Mouse (Mus musculus): ENCODE measurements at regions not wholly inside any gene's neighbourhood (a gene's known extent, or its start where the extent isn't known, plus 50 kb on each side); places are given as distances from the start of the nearest gene placed in this dataset.
A peak's percentile ranks its signal among the peaks of the same experiment; 100 is the strongest.

- no peak for DNase-seq (ENCODE audit: low read depth, low spot score)
Measured at GRCm38 (mm10) chr4:75741585-75741984, 463.5 kb upstream of the Dmac1 start.

- no peak for DNase-seq (ENCODE audit: low read depth, low spot score)
Measured at GRCm38 (mm10) chr4:75730798-75731400, 452.8 kb upstream of the Dmac1 start.

GRCm38 (mm10) chr4:75714652-75715051 is 436.5 kb upstream of the Dmac1 start:
- DNase-seq (ENCODE audit: low read depth, low spot score), result no peak

GRCm38 (mm10) chr4:75713960-75714359 is 435.9 kb upstream of the Dmac1 start:
- no peak for DNase-seq (ENCODE audit: low read depth, low spot score)

- no peak for DNase-seq (ENCODE audit: low read depth, low spot score)
Measured at GRCm38 (mm10) chr4:75700780-75701378, 422.8 kb upstream of the Dmac1 start.

- DNase-seq (ENCODE audit: low read depth, low spot score), result no peak
Measured at GRCm38 (mm10) chr4:75676590-75677174, 398.6 kb upstream of the Dmac1 start.

- no peak for DNase-seq (ENCODE audit: low read depth, low spot score)
Measured at GRCm38 (mm10) chr4:75641046-75641445, 362.9 kb upstream of the Dmac1 start.

GRCm38 (mm10) chr4:75636627-75637026 is 358.5 kb upstream of the Dmac1 start:
- no peak for DNase-seq (ENCODE audit: low read depth, low spot score)

GRCm38 (mm10) chr4:75589901-75590300 is 311.8 kb upstream of the Dmac1 start:
- DNase-seq (ENCODE audit: low read depth, low spot score), result no peak

- no peak for DNase-seq (ENCODE audit: low read depth, low spot score)
Measured at GRCm38 (mm10) chr4:75588095-75588875, 310.2 kb upstream of the Dmac1 start.

GRCm38 (mm10) chr4:75579865-75580264 is 301.8 kb upstream of the Dmac1 start:
- no peak for DNase-seq (ENCODE audit: low read depth, low spot score)

- DNase-seq (ENCODE audit: low read depth, low spot score), result no peak
Measured at GRCm38 (mm10) chr4:75572603-75573002, 294.5 kb upstream of the Dmac1 start.

- no peak for DNase-seq (ENCODE audit: low read depth, low spot score)
Measured at GRCm38 (mm10) chr4:75567630-75568029, 289.5 kb upstream of the Dmac1 start.

GRCm38 (mm10) chr4:75562480-75562879 is 284.4 kb upstream of the Dmac1 start:
- DNase-seq (ENCODE audit: low read depth, low spot score), result no peak

- DNase-seq (ENCODE audit: low read depth, low spot score), result peak; percentile 3
Measured at GRCm38 (mm10) chr4:75561792-75562191, 283.7 kb upstream of the Dmac1 start.

- no peak for DNase-seq (ENCODE audit: low read depth, low spot score)
Measured at GRCm38 (mm10) chr4:75537787-75538186, 259.7 kb upstream of the Dmac1 start.

- DNase-seq (ENCODE audit: low read depth, low spot score), result no peak
Measured at GRCm38 (mm10) chr4:75535067-75535466, 257.0 kb upstream of the Dmac1 start.

- no peak for DNase-seq (ENCODE audit: low read depth, low spot score)
Measured at GRCm38 (mm10) chr4:75529607-75530006, 251.5 kb upstream of the Dmac1 start.

- no peak for DNase-seq (ENCODE audit: low read depth, low spot score)
Measured at GRCm38 (mm10) chr4:75517459-75518158, 239.5 kb upstream of the Dmac1 start.

All from retina, postnatal 7 days (tissue).